Mouse (Mus musculus): ENCODE results near the gene Scrg1. TPM values are rescaled to one million over a fixed set of nuclear protein-coding genes. Genes with fewer than 3 reads are reported as not detected.
"Not testable (repeated sequence)": the region's sequence is repeated elsewhere in the genome, so short reads cannot be mapped to it uniquely, and the experiment has no call there.

The Scrg1 gene
- polyA plus RNA-seq, 1 experiment from 2014 or later = not detected

DNA sequence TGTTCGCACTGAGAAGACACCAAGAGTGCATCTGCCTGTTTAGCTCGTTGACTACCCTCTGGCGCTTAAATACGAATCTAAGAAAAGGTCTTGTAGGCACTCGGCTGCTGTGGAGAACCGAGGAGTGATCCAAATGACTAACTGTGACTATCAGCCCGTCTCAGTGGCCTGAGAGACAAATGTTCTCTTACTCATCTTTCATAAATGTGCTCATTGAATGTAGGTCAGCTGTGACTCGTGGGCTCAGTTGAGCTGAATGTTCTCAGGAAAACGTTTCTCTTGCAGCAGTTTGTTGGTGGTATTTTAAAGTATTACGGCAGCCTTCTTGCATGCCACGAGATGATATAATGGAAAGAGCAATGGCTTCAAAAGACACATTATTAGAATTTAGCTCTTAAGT lies 24.8 kb upstream of the Scrg1 start:
- no peak for TF ChIP-seq CTCF (IDR thresholded peaks at IDR 0.05; ENCODE audit: low read depth)
- Histone ChIP-seq H3K9me3 (replicated peaks; ENCODE audit: low read length) (no peaks in the 10 kb centered on the region), H3K4me1 (replicated peaks; ENCODE audit: insufficient read depth, low read length) (no peaks in the 10 kb centered on the region), H3K4me2 (ENCODE audit: low read length) (no peak overlapping the region), H3K27me3 (ENCODE audit: insufficient read depth, low read length) (no peaks in the 10 kb centered on the region), H3K4me3 (replicated peaks; ENCODE audit: low read depth, low read length) (no peak overlapping the region), H3K9ac (ENCODE audit: low read depth, low read length) (no peak overlapping the region), H3K27ac (no peak overlapping the region), H3K36me3 (ENCODE audit: insufficient read depth, low read length) (no peaks in the 10 kb centered on the region)
- ATAC-seq (replicated peaks; ENCODE audit: low FRiP score, low read depth) (no peak), DNase-seq (ENCODE audit: low spot score) (no peak)
- WGBS = 79% methylated on average over 11 of the region's 11 CpGs

DNA sequence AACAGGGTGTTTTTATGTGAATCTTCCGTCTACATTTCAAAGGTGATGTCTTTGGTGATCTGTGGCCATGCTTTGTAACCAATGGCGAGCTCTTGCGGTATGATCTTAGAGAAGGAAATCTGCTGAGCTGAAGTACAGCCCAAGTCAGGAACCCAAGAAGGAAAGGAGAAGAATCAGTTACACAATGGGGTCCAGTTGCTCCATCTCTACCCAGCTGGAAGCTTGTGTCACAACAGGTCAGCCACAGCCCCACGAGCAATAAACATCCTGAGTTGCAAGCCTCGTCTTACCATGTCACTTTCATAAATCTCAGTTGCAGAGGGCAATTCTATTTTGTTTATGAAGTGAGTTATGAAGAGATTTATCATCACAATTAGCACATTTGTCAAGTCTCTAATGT lies 22.9 kb upstream of the Scrg1 start:
- Histone ChIP-seq H3K9me3 (replicated peaks; ENCODE audit: low read length) (no peaks in the 10 kb centered on the region), H3K27ac (no peak overlapping the region), H3K4me1 (replicated peaks; ENCODE audit: insufficient read depth, low read length) (no peaks in the 10 kb centered on the region), H3K4me3 (replicated peaks; ENCODE audit: low read depth, low read length) (no peak overlapping the region), H3K4me2 (ENCODE audit: low read length) (no peak overlapping the region), H3K36me3 (ENCODE audit: insufficient read depth, low read length) (no peaks in the 10 kb centered on the region), H3K27me3 (ENCODE audit: insufficient read depth, low read length) (no peaks in the 10 kb centered on the region), H3K9ac (ENCODE audit: low read depth, low read length) (no peak overlapping the region)
- DNase-seq (ENCODE audit: low spot score) (no peak), ATAC-seq (replicated peaks; ENCODE audit: low FRiP score, low read depth) (no peak)
- TF ChIP-seq CTCF (IDR thresholded peaks at IDR 0.05; ENCODE audit: low read depth) = no peak
- 61% methylated on average over 5 of the region's 5 CpGs for WGBS

DNA sequence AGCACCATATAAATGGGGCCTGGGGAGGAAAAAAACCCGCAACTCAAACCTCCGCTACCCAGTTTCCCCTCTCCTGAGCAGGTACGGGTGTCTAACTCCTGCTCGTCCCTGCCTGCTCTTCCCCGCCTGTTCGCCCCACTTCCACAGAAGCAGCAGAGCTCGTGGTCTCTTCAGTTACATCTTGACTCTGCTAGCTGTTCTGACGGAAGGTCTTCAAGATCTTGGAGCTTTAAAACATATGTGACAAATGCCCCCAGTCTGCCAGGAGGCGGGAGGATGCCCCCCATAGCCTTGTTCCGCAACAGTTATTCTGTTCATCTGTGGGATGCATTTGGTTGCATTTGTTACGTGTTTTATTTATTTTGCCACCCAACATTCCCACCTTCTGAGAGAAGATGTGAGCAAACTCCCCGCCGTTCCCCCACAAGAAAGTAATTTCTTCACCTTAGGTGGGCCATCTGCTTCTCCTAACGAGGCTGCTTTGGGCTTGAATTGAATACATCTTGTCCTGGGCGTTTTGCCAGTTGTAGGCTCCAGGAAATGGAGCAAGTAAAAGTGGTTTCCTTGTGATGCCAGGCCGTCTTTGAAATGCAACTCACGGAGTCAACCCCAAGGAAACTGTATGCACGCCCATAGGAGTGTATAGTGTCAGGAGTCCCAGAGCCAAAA lies 19.8 kb upstream of the Scrg1 start:
- H3K4me3 ChIP-seq (replicated peaks; ENCODE audit: low read depth, low read length) = no peak overlapping the region
- H3K4me2 ChIP-seq (ENCODE audit: low read length) = no peak overlapping the region
- ATAC-seq (replicated peaks; ENCODE audit: low FRiP score, low read depth) = no peak
- DNase-seq (ENCODE audit: low spot score) = peak; percentile 39
- H3K9me3 ChIP-seq (replicated peaks; ENCODE audit: low read length) = no peaks in the 10 kb centered on the region
- no peak overlapping the region for H3K9ac ChIP-seq (ENCODE audit: low read depth, low read length)
- WGBS = 37% methylated on average over 18 of the region's 18 CpGs
- H3K36me3 ChIP-seq (ENCODE audit: insufficient read depth, low read length) = no peaks in the 10 kb centered on the region
- no peaks in the 10 kb centered on the region for H3K4me1 ChIP-seq (replicated peaks; ENCODE audit: insufficient read depth, low read length)
- no peaks in the 10 kb centered on the region for H3K27me3 ChIP-seq (ENCODE audit: insufficient read depth, low read length)
- no peak overlapping the region for H3K27ac ChIP-seq
- TF ChIP-seq CTCF (IDR thresholded peaks at IDR 0.05; ENCODE audit: low read depth) = no peak

DNA sequence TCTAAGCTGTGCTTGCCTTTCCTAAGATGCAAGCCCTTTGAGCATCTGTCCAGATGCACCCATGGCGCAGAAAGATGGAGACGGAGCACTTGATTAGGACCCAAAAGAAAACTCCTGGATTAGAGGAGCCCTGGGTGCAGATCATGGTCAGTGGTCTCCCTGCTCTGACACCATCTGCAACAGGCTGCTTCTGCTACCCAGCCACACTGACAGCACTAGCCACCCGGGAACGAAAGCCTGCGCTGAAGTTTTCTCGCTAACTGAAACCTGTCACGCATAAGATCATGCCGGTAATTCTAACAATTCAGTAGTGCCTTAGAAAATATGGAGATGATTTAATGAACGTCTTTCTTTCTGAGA lies 19.3 kb upstream of the Scrg1 start:
- DNase-seq (ENCODE audit: low spot score) (no peak), ATAC-seq (replicated peaks; ENCODE audit: low FRiP score, low read depth) (no peak)
- 86% methylated on average over 9 of the region's 9 CpGs for WGBS
- Histone ChIP-seq H3K27ac (no peak overlapping the region), H3K9me3 (replicated peaks; ENCODE audit: low read length) (no peaks in the 10 kb centered on the region), H3K4me1 (replicated peaks; ENCODE audit: insufficient read depth, low read length) (no peaks in the 10 kb centered on the region), H3K4me2 (ENCODE audit: low read length) (no peak overlapping the region), H3K4me3 (replicated peaks; ENCODE audit: low read depth, low read length) (no peak overlapping the region), H3K27me3 (ENCODE audit: insufficient read depth, low read length) (no peaks in the 10 kb centered on the region), H3K36me3 (ENCODE audit: insufficient read depth, low read length) (no peaks in the 10 kb centered on the region), H3K9ac (ENCODE audit: low read depth, low read length) (no peak overlapping the region)
- no peak for TF ChIP-seq CTCF (IDR thresholded peaks at IDR 0.05; ENCODE audit: low read depth)

DNA sequence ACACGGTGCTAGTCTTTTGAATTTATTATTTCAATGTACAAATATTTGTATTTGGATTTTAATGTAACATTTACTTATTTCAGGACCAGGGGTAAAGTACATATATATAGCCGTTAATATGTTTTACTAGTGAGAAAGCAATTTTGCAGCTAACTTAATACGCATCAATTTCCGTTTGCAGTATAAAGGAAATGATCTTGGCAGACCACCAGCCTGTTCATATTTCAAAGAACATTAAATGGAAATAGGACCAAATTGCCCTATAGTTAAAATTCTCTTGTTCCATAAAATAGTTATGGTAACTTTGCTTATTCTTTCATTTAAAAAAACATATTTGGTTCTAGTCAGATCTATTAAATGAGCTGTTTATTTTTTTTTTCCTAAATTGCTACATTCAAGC lies 14.6 kb upstream of the Scrg1 start:
- no peak overlapping the region for H3K4me2 ChIP-seq (ENCODE audit: low read length)
- H3K9ac ChIP-seq (ENCODE audit: low read depth, low read length) = no peak overlapping the region
- H3K9me3 ChIP-seq (replicated peaks; ENCODE audit: low read length) = no peaks in the 10 kb centered on the region
- 54% methylated on average over 4 of the region's 4 CpGs for WGBS
- H3K27ac ChIP-seq = no peak overlapping the region
- no peaks in the 10 kb centered on the region for H3K27me3 ChIP-seq (ENCODE audit: insufficient read depth, low read length)
- ATAC-seq (replicated peaks; ENCODE audit: low FRiP score, low read depth) (no peak), DNase-seq (ENCODE audit: low spot score) (peak; percentile 29)
- H3K36me3 ChIP-seq (ENCODE audit: insufficient read depth, low read length) = no peaks in the 10 kb centered on the region
- no peak for TF ChIP-seq CTCF (IDR thresholded peaks at IDR 0.05; ENCODE audit: low read depth)
- H3K4me3 ChIP-seq (replicated peaks; ENCODE audit: low read depth, low read length) = no peak overlapping the region
- no peaks in the 10 kb centered on the region for H3K4me1 ChIP-seq (replicated peaks; ENCODE audit: insufficient read depth, low read length)

DNA sequence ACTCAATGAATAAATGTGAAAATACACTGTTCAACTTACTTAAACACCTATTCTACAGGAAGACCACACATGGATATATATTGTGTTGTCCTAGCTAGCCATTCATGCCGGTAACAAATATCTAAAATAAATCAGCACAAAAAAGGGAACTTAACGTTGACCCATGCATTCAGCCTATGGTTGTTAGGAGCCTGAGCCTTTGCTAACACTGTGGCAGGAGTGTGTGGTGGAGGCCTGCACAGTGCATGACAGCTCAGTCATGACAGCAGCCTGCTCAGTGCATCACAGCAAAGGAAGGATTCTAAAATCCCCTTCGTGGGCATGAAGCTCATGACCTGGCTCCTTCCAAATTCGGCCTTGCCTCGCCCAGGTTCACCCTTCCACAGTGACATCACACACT lies 14.2 kb upstream of the Scrg1 start:
- H3K9ac ChIP-seq (ENCODE audit: low read depth, low read length) = no peak overlapping the region
- no peak overlapping the region for H3K27ac ChIP-seq
- 85% methylated on average over 5 of the region's 5 CpGs for WGBS
- TF ChIP-seq CTCF (IDR thresholded peaks at IDR 0.05; ENCODE audit: low read depth) = no peak
- no peaks in the 10 kb centered on the region for H3K9me3 ChIP-seq (replicated peaks; ENCODE audit: low read length)
- ATAC-seq (replicated peaks; ENCODE audit: low FRiP score, low read depth) (no peak), DNase-seq (ENCODE audit: low spot score) (no peak)
- no peaks in the 10 kb centered on the region for H3K36me3 ChIP-seq (ENCODE audit: insufficient read depth, low read length)
- H3K27me3 ChIP-seq (ENCODE audit: insufficient read depth, low read length) = no peaks in the 10 kb centered on the region
- H3K4me2 ChIP-seq (ENCODE audit: low read length) = no peak overlapping the region
- H3K4me3 ChIP-seq (replicated peaks; ENCODE audit: low read depth, low read length) = no peak overlapping the region
- no peaks in the 10 kb centered on the region for H3K4me1 ChIP-seq (replicated peaks; ENCODE audit: insufficient read depth, low read length)

DNA sequence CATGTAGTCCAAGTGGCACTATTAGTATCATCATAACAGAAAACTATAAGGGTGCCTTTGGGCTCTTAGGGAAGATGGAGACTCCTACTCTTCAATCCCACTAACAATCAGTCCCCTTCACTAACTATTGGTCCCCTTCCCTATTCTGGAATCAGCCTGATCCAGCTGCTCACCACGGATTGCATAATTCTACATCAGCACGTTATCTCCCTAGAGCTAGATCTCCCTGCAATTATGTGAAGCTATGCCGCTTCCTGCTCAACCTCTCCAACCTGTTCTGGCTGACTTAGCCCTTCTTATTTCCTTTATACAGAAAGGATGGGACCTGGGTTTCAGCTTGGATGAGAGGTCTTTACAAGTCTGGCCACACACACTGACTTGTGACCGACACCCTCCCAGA lies 12.4 kb upstream of the Scrg1 start:
- H3K9ac ChIP-seq (ENCODE audit: low read depth, low read length) = no peak overlapping the region
- ATAC-seq (replicated peaks; ENCODE audit: low FRiP score, low read depth) (no peak), DNase-seq (ENCODE audit: low spot score) (no peak)
- H3K36me3 ChIP-seq (ENCODE audit: insufficient read depth, low read length) = no peaks in the 10 kb centered on the region
- H3K4me2 ChIP-seq (ENCODE audit: low read length) = no peak overlapping the region
- TF ChIP-seq CTCF (IDR thresholded peaks at IDR 0.05; ENCODE audit: low read depth) = no peak
- H3K4me3 ChIP-seq (replicated peaks; ENCODE audit: low read depth, low read length) = no peak overlapping the region
- H3K9me3 ChIP-seq (replicated peaks; ENCODE audit: low read length) = no peaks in the 10 kb centered on the region
- WGBS = 73% methylated on average over 4 of the region's 4 CpGs
- H3K27me3 ChIP-seq (ENCODE audit: insufficient read depth, low read length) = no peaks in the 10 kb centered on the region
- no peaks in the 10 kb centered on the region for H3K4me1 ChIP-seq (replicated peaks; ENCODE audit: insufficient read depth, low read length)
- no peak overlapping the region for H3K27ac ChIP-seq

DNA sequence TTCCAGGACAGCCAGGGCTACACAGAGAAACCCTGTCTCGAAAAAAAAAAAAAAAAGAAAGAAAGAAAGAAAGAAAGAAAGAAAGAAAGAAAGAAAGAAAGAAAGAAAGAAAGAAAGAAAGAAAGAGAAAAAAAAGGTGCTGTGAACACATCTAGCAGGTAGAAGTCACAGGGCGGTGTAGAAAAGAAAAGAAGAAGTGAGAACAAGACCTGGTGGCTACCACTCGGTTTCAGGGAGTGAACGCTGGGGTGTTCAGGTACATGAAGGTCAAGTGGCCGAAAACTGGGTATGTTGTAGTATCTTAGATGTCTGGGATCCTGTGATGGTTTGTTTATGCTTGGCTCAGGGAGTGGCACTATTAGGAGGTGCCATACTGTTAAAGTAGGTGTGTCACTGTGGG lies 9.8 kb upstream of the Scrg1 start:
- H3K4me3 ChIP-seq (replicated peaks; ENCODE audit: low read depth, low read length); H3K9ac ChIP-seq (ENCODE audit: low read depth, low read length); H3K4me1 ChIP-seq (replicated peaks; ENCODE audit: insufficient read depth, low read length); DNase-seq (ENCODE audit: low spot score); H3K9me3 ChIP-seq (replicated peaks; ENCODE audit: low read length); ATAC-seq (replicated peaks; ENCODE audit: low FRiP score, low read depth); H3K36me3 ChIP-seq (ENCODE audit: insufficient read depth, low read length); H3K4me2 ChIP-seq (ENCODE audit: low read length); H3K27ac ChIP-seq; H3K27me3 ChIP-seq (ENCODE audit: insufficient read depth, low read length): not testable (repeated sequence)
- 88% methylated on average over 4 of the region's 5 CpGs for WGBS
